Comparison of ENCODE assay signal across 8 mouse cellular contexts in genomic region chr11:98937914-98938694, GRCm38 (mm10). TPM values are rescaled to one million over a fixed set of nuclear protein-coding genes. Genes with fewer than 3 reads are reported as not detected.
A peak's percentile ranks its signal among the peaks of the same experiment; 100 is the strongest.
DNase-seq lines count a peak whose midpoint lies in the region; ATAC-seq and TF ChIP-seq lines count a peak whose summit lies in the region.

No protein-coding gene starts in this region.

- no peak for TF ChIP-seq CTCF in G1E (IDR thresholded peaks at IDR 0.05; ENCODE audit: low read depth, low read length)

- H3K9me3 ChIP-seq in G1E (replicated peaks), result no peaks in the 10 kb centered on the region
- no peaks in the 10 kb centered on the region for H3K9me3 ChIP-seq in forebrain, embryonic 14.5 days (replicated peaks; ENCODE audit: control insufficient read depth, low read length)
- H3K9me3 ChIP-seq in intestine, embryonic 16.5 days (ENCODE audit: control insufficient read depth, low read length), result no peaks in the 10 kb centered on the region
- no peaks in the 10 kb centered on the region for H3K9me3 ChIP-seq in lung, embryonic 15.5 days
- H3K9me3 ChIP-seq in stomach, embryonic 15.5 days, result no peaks in the 10 kb centered on the region

- peaks cover 19% of the 10 kb centered on the region for H3K27me3 ChIP-seq in G1E (ENCODE audit: insufficient read depth, low read length)
- H3K27me3 ChIP-seq in forebrain, embryonic 14.5 days (replicated peaks; ENCODE audit: control insufficient read depth, insufficient read depth, low read length), result no peaks in the 10 kb centered on the region; the same call in 1 of the 2 replicates
- no peaks in the 10 kb centered on the region for H3K27me3 ChIP-seq in intestine, embryonic 16.5 days (replicated peaks; ENCODE audit: control insufficient read depth, insufficient read depth, low read length)
- no peaks in the 10 kb centered on the region for H3K27me3 ChIP-seq in lung, embryonic 15.5 days
- H3K27me3 ChIP-seq in stomach, embryonic 15.5 days (replicated peaks), result no peaks in the 10 kb centered on the region

- DNase-seq in cerebellum, postnatal 25 days, result peak; percentile 42 to 57
- no peak for DNase-seq in cerebellum, adult 9-11 months
- peak; percentile 55 for DNase-seq in G1E (ENCODE audit: low spot score)
- no peak for DNase-seq in forebrain, embryonic 14.5 days (ENCODE audit: low spot score)
- no peak for DNase-seq in left cerebral cortex, postnatal 25 days (ENCODE audit: low spot score in 2 of 2)

- H3K27ac ChIP-seq in forebrain, embryonic 14.5 days (ENCODE audit: low read depth, low read length), result no peak overlapping the region
- H3K27ac ChIP-seq in intestine, embryonic 16.5 days (ENCODE audit: low read length), result peak overlapping the region; percentile 87
- H3K27ac ChIP-seq in lung, embryonic 15.5 days, result peak overlapping the region; percentile 94
- H3K27ac ChIP-seq in stomach, embryonic 15.5 days, result peak overlapping the region; percentile 98

- WGBS in forebrain, embryonic 14.5 days, result 3% methylated on average over 38 of the region's 39 CpGs
- WGBS in intestine, embryonic 16.5 days, result under 1% methylated on average over 39 of the region's 39 CpGs
- WGBS in lung, embryonic 15.5 days, result under 1% methylated on average over 39 of the region's 39 CpGs
- WGBS in stomach, embryonic 15.5 days, result under 1% methylated on average over 39 of the region's 39 CpGs

- ATAC-seq in G1E (ENCODE audit: extremely low read depth, insufficient number of reproducible peaks, low FRiP score, poor library complexity, severe bottlenecking), result no peak
- ATAC-seq in forebrain, embryonic 14.5 days, result no peak; the same call in 1 of the 2 replicates
- ATAC-seq in intestine, embryonic 16.5 days, result peak; percentile 9
- ATAC-seq in lung, embryonic 15.5 days (ENCODE audit: borderline replicate concordance, extremely low read depth, low FRiP score, low TSS enrichment), result no peak
- no peak for ATAC-seq in stomach, embryonic 15.5 days (ENCODE audit: insufficient read depth, low FRiP score, low read depth)

- H3K4me3 ChIP-seq in G1E (ENCODE audit: low read depth, low read length), result peak overlapping the region; percentile 81
- H3K4me3 ChIP-seq in forebrain, embryonic 14.5 days (ENCODE audit: low read depth, low read length), result peak overlapping the region; percentile 49
- peak overlapping the region; percentile 89 for H3K4me3 ChIP-seq in intestine, embryonic 16.5 days (ENCODE audit: low read length)
- peak overlapping the region; percentile 81 for H3K4me3 ChIP-seq in lung, embryonic 15.5 days
- H3K4me3 ChIP-seq in stomach, embryonic 15.5 days (replicated peaks), result peak overlapping the region; percentile 92

- peak overlapping the region; percentile 90 for H3K4me2 ChIP-seq in forebrain, embryonic 14.5 days (ENCODE audit: low read length)
- peak overlapping the region; percentile 90 for H3K4me2 ChIP-seq in intestine, embryonic 16.5 days (ENCODE audit: low read depth, low read length)
- H3K4me2 ChIP-seq in lung, embryonic 15.5 days, result peak overlapping the region; percentile 95
- peak overlapping the region; percentile 85 for H3K4me2 ChIP-seq in stomach, embryonic 15.5 days

- intact Hi-C loops in left cerebral cortex, postnatal 25 days (cut with DNase I), result no loop called here

- H3K4me1 ChIP-seq in G1E (ENCODE audit: insufficient read depth, low read depth, low read length), result peaks cover 87% of the 10 kb centered on the region
- peaks cover 56% of the 10 kb centered on the region for H3K4me1 ChIP-seq in forebrain, embryonic 14.5 days (ENCODE audit: control insufficient read depth, insufficient read depth, low read length)
- peaks cover 78% of the 10 kb centered on the region for H3K4me1 ChIP-seq in intestine, embryonic 16.5 days (ENCODE audit: control insufficient read depth, insufficient read depth, low read length)
- H3K4me1 ChIP-seq in lung, embryonic 15.5 days, result peaks cover 93% of the 10 kb centered on the region
- peaks cover 83% of the 10 kb centered on the region for H3K4me1 ChIP-seq in stomach, embryonic 15.5 days

- H3K36me3 ChIP-seq in G1E (replicated peaks), result peaks cover 26% of the 10 kb centered on the region
- no peaks in the 10 kb centered on the region for H3K36me3 ChIP-seq in forebrain, embryonic 14.5 days (ENCODE audit: control insufficient read depth, insufficient read depth, low read length)
- no peaks in the 10 kb centered on the region for H3K36me3 ChIP-seq in intestine, embryonic 16.5 days (ENCODE audit: control insufficient read depth, insufficient read depth, low read length)
- no peaks in the 10 kb centered on the region for H3K36me3 ChIP-seq in lung, embryonic 15.5 days
- H3K36me3 ChIP-seq in stomach, embryonic 15.5 days, result no peaks in the 10 kb centered on the region

- H3K9ac ChIP-seq in forebrain, embryonic 14.5 days (ENCODE audit: low read length), result peak overlapping the region; percentile 62
- peak overlapping the region; percentile 87 for H3K9ac ChIP-seq in intestine, embryonic 16.5 days (ENCODE audit: low read depth, low read length)
- peak overlapping the region; percentile 87 for H3K9ac ChIP-seq in lung, embryonic 15.5 days
- peak overlapping the region; percentile 89 for H3K9ac ChIP-seq in stomach, embryonic 15.5 days

RNA-seq across cellular contexts. Expression of gene Rara, which starts 10.5 kb away (rescaled TPM):
- total RNA-seq in G1E (2014; fragmentation: Nextera tagmentation) (109 and 110 TPM in 2 replicates), G1E (2017) (16.9 and 17.1 TPM in 2 replicates)
- 84.4 and 103 TPM in 2 replicates for polyA plus RNA-seq in G1E (2012)
- polyA plus RNA-seq in forebrain, embryonic 14.5 days (2014; fragmentation: Nextera tagmentation; extraction: Ambion mirVana), result 8.2 and 9.8 TPM in 2 replicates
- 28.2 and 31.2 TPM in 2 replicates for polyA plus RNA-seq in intestine, embryonic 16.5 days (2015; fragmentation: Nextera tagmentation; extraction: Ambion mirVana)
- 36.5 and 38.4 TPM in 2 replicates for polyA plus RNA-seq in lung, embryonic 15.5 days (2015; fragmentation: Nextera tagmentation; extraction: Ambion mirVana)
- 34.0 and 41.0 TPM in 2 replicates for polyA plus RNA-seq in stomach, embryonic 15.5 days (2015; fragmentation: Nextera tagmentation; extraction: Ambion mirVana)
- 10 to 100 TPM in 1 of 2 experiments, 1 to 10 TPM in 1; 9.4 to 12.1 TPM for total RNA-seq in left cerebral cortex, postnatal 25 days (2021)

RNA-seq across cellular contexts. Expression of gene Cdc6, which starts 30.5 kb away (rescaled TPM):
- 60.7 and 84.9 TPM in 2 replicates for total RNA-seq in G1E (2014; fragmentation: Nextera tagmentation)
- 52.7 and 63.4 TPM in 2 replicates for total RNA-seq in G1E (2017)
- 3.4 and 4.1 TPM in 2 replicates for polyA plus RNA-seq in G1E (2012)
- polyA plus RNA-seq in forebrain, embryonic 14.5 days (2014; fragmentation: Nextera tagmentation; extraction: Ambion mirVana), result 14.1 and 16.4 TPM in 2 replicates
- 18.9 and 23.0 TPM in 2 replicates for polyA plus RNA-seq in intestine, embryonic 16.5 days (2015; fragmentation: Nextera tagmentation; extraction: Ambion mirVana)
- polyA plus RNA-seq in lung, embryonic 15.5 days (2015; fragmentation: Nextera tagmentation; extraction: Ambion mirVana), result 41.3 and 42.5 TPM in 2 replicates
- 28.8 and 30.3 TPM in 2 replicates for polyA plus RNA-seq in stomach, embryonic 15.5 days (2015; fragmentation: Nextera tagmentation; extraction: Ambion mirVana)
- under 1 TPM; 0.21 to 0.60 TPM for total RNA-seq in left cerebral cortex, postnatal 25 days (2021)

RNA-seq across cellular contexts. Expression of gene Gjd3, which starts 44.7 kb away (rescaled TPM):
- total RNA-seq in G1E (2014; fragmentation: Nextera tagmentation), result not detected in 2 replicates
- total RNA-seq in G1E (2017), result not detected in 2 replicates
- not detected in 2 replicates for polyA plus RNA-seq in G1E (2012)
- polyA plus RNA-seq in forebrain, embryonic 14.5 days (2014; fragmentation: Nextera tagmentation; extraction: Ambion mirVana), result 0.27 and 0.28 TPM in 2 replicates
- polyA plus RNA-seq in intestine, embryonic 16.5 days (2015; fragmentation: Nextera tagmentation; extraction: Ambion mirVana), result 0.17 TPM in 1 of 2 replicates, not detected in the other
- polyA plus RNA-seq in lung, embryonic 15.5 days (2015; fragmentation: Nextera tagmentation; extraction: Ambion mirVana), result 0.20 and 0.61 TPM in 2 replicates
- 0.42 and 0.43 TPM in 2 replicates for polyA plus RNA-seq in stomach, embryonic 15.5 days (2015; fragmentation: Nextera tagmentation; extraction: Ambion mirVana)
- total RNA-seq in left cerebral cortex, postnatal 25 days (2021), result 1 to 10 TPM; 2.9 to 3.0 TPM

Comparison
In these comparisons a context has a peak if more than half of its experiments do, and no peak if none do; other contexts are left out.
1. DNase-seq: peak in cerebellum, postnatal 25 days (2 of 2) and G1E (single experiment); none in cerebellum, adult 9-11 months (single experiment), forebrain, embryonic 14.5 days (single experiment) and left cerebral cortex, postnatal 25 days (0 of 2).
2. Peak in every context shown above with its lines, with median percentiles within 50 percentile points of each other: H3K4me3 ChIP-seq, H3K4me2 ChIP-seq and H3K9ac ChIP-seq.